Mouse (Mus musculus): ENCODE measurements around the gene 9430038I01Rik. TPM values are rescaled to one million over a fixed set of nuclear protein-coding genes. Genes with fewer than 3 reads are reported as not detected.
A peak's percentile ranks its signal among the peaks of the same experiment; 100 is the strongest.

9430038I01Rik gene
- polyA plus RNA-seq, 1 experiment from 2014 or later, result 23.1 TPM

DNA sequence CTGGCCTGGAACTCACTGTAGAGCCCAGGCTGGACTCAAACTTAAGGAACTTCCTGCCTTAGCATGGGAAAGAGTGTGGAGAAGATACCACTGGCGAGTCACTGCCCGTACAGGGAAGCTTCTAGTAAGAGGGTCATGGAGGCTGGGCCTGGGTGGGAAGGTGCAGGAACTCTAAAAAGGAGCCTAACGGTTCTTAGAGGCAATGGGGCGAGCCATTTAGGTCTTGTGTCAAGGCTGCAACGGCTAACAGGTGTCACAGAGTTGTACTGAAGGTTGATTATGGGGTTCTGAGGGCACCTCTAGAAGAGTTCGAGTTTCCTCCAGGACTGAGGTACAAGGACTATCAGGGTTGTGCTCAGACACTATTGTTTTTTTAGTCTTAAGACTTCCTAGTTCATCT lies 26.3 kb upstream of the 9430038I01Rik start:
- no peak for DNase-seq (ENCODE audit: low spot score)
- Histone ChIP-seq H3K9ac (ENCODE audit: low read depth, low read length) (no peak overlapping the region), H3K4me3 (replicated peaks; ENCODE audit: low read depth, low read length) (no peak overlapping the region), H3K27me3 (ENCODE audit: insufficient read depth, low read length) (no peaks in the 10 kb centered on the region), H3K4me1 (replicated peaks; ENCODE audit: insufficient read depth, low read length) (0 out of 2 replicates have a peak, but pooled peaks cover 5% of the 10 kb centered on the region), H3K36me3 (ENCODE audit: insufficient read depth, low read length) (no peaks in the 10 kb centered on the region), H3K27ac (0 out of 2 replicates have a peak overlapping the region, but pooled peaks have one; percentile 84), H3K4me2 (ENCODE audit: low read length) (peak overlapping the region; percentile 84; the same call in 1 of the 2 replicates), H3K9me3 (replicated peaks; ENCODE audit: low read length) (no peaks in the 10 kb centered on the region)
- ATAC-seq (replicated peaks; ENCODE audit: low FRiP score, low read depth), result no peak
- 61% methylated on average over 6 of the region's 6 CpGs for WGBS
- no peak for TF ChIP-seq CTCF (IDR thresholded peaks at IDR 0.05; ENCODE audit: low read depth)

DNA sequence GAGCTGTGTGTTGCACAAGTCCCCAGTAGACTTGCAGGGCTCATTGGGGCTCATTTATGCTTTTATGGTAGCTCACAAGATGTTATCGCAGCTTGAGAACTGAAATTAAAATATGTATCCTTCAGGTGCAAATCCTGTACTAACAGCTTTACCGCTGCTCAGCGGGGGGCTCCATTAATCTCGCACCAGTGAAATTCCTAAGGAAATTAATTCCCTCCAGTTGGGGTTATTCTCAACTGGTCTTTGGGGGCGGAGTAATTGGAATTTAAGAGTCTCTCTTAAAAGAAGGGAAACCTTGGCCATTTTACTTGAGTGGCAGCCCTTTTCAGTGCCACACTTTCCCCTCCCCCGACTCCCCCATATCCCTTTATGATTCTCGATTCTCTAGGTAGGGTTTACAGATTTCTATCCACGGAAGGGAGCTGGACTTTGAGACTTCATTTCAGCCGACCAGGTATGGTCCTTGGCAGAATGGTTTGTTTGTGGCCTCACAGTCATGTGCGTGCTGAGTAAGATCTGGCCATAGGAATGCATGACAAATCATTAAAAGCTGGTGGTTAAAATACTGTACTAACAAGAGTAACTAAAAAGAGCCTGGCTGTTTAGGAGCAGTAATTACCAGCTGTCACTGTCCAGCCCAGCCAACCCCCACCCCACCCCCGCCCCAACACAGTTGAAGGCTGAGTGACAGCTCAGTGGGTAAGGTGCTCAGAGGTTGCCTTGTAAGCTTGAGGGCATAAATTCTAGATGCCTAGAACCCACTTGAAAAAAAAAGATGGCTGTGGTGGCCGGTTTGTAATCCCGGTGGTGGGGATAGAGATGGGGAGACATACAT lies 21.4 kb upstream of the 9430038I01Rik start:
- ATAC-seq (replicated peaks; ENCODE audit: low FRiP score, low read depth) (peak; percentile 76), DNase-seq (ENCODE audit: low spot score) (peak; percentile 8)
- Histone ChIP-seq H3K36me3 (ENCODE audit: insufficient read depth, low read length) (no peaks in the 10 kb centered on the region), H3K27me3 (ENCODE audit: insufficient read depth, low read length) (no peaks in the 10 kb centered on the region), H3K4me2 (ENCODE audit: low read length) (no peak overlapping the region; the same call in 1 of the 2 replicates), H3K4me1 (replicated peaks; ENCODE audit: insufficient read depth, low read length) (no peaks in the 10 kb centered on the region), H3K4me3 (replicated peaks; ENCODE audit: low read depth, low read length) (no peak overlapping the region), H3K9ac (ENCODE audit: low read depth, low read length) (no peak overlapping the region), H3K27ac (0 out of 2 replicates have a peak overlapping the region, but pooled peaks have one; percentile 42), H3K9me3 (replicated peaks; ENCODE audit: low read length) (no peaks in the 10 kb centered on the region)
- 46% methylated on average over 13 of the region's 13 CpGs for WGBS
- TF ChIP-seq CTCF (IDR thresholded peaks at IDR 0.05; ENCODE audit: low read depth), result no peak

DNA sequence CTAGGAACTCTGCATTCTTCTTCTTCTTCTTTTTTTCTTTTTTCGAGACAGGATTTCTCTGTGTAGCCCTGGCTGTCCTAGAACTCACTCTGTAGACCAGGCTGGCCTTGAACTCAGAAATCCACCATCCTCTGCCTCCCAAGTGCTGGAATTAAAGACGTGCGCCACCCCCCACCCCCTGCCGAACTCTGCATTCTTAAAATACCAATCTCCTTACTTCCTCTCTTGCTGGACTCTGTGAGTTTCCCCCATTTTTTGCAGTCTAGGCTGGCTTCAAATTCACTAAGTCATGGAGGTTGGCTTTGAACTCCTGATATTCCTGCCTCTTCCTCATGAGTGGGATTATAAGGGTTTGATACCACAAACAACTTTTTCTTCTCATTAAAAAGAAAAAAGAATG lies 16.1 kb upstream of the 9430038I01Rik start:
- WGBS, result 61% methylated on average over 4 of the region's 4 CpGs

DNA sequence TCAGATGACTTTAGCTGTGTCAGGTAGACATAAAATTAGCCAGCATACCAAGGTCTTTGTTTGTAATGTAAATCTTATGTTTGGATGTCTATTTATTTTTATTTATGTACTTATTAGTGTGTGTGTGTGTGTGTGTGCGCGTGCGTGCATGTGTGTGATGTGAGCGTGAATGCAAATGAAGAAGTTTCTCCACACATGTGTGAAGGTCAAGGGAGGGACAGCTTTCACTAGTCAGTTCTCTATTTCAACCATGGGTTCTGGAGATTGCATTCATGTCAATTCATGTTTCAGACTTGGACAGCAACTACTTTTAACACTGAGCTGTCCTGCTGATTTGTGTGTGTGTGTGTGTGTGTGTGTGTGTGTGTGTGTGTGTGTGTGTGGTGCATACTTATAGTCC lies 10.7 kb upstream of the 9430038I01Rik start:
- H3K27me3 ChIP-seq (ENCODE audit: insufficient read depth, low read length), result no peaks in the 10 kb centered on the region
- 97% methylated on average over 4 of the region's 4 CpGs for WGBS
- no peak for TF ChIP-seq CTCF (IDR thresholded peaks at IDR 0.05; ENCODE audit: low read depth)
- DNase-seq (ENCODE audit: low spot score), result no peak
- H3K4me1 ChIP-seq (replicated peaks; ENCODE audit: insufficient read depth, low read length), result no peaks in the 10 kb centered on the region
- H3K27ac ChIP-seq, result no peak overlapping the region
- H3K4me2 ChIP-seq (ENCODE audit: low read length), result no peak overlapping the region
- no peaks in the 10 kb centered on the region for H3K36me3 ChIP-seq (ENCODE audit: insufficient read depth, low read length)
- H3K9me3 ChIP-seq (replicated peaks; ENCODE audit: low read length), result no peaks in the 10 kb centered on the region
- no peak for ATAC-seq (replicated peaks; ENCODE audit: low FRiP score, low read depth)
- no peak overlapping the region for H3K4me3 ChIP-seq (replicated peaks; ENCODE audit: low read depth, low read length)
- H3K9ac ChIP-seq (ENCODE audit: low read depth, low read length), result no peak overlapping the region

More for the DNA sequence above, 16.1 kb upstream of the 9430038I01Rik start:
- Histone ChIP-seq H3K9ac (ENCODE audit: low read depth, low read length) (no peak overlapping the region), H3K9me3 (replicated peaks; ENCODE audit: low read length) (no peaks in the 10 kb centered on the region), H3K36me3 (ENCODE audit: insufficient read depth, low read length) (no peaks in the 10 kb centered on the region), H3K4me3 (replicated peaks; ENCODE audit: low read depth, low read length) (no peak overlapping the region), H3K4me2 (ENCODE audit: low read length) (no peak overlapping the region), H3K4me1 (replicated peaks; ENCODE audit: insufficient read depth, low read length) (no peaks in the 10 kb centered on the region), H3K27me3 (ENCODE audit: insufficient read depth, low read length) (no peaks in the 10 kb centered on the region), H3K27ac (no peak overlapping the region)
- no peak for TF ChIP-seq CTCF (IDR thresholded peaks at IDR 0.05; ENCODE audit: low read depth)
- DNase-seq (ENCODE audit: low spot score), result no peak
- ATAC-seq (replicated peaks; ENCODE audit: low FRiP score, low read depth), result no peak

DNA sequence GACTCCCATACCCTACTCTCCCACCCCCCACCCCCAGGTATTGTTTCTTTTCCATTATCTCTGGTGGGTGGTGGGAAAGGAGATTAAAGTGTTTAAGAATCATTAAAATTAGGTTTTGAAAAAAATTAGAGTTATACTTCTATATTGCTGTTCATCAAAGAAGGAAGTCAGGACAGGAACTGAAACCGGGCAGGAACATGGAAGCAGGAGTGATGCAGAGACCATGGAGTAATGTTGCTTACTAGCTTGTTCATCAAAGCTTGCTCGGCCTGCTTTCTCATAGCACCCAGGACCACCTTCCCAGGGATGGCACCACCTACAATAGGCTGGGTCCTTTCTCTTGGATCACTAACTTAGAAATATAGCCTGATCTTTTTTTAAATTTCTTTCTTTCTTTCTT lies 10.0 kb upstream of the 9430038I01Rik start:
- no peak for TF ChIP-seq CTCF (IDR thresholded peaks at IDR 0.05; ENCODE audit: low read depth)
- no peak overlapping the region for H3K27ac ChIP-seq
- ATAC-seq (replicated peaks; ENCODE audit: low FRiP score, low read depth), result no peak
- no peaks in the 10 kb centered on the region for H3K27me3 ChIP-seq (ENCODE audit: insufficient read depth, low read length)
- H3K36me3 ChIP-seq (ENCODE audit: insufficient read depth, low read length), result no peaks in the 10 kb centered on the region
- H3K9ac ChIP-seq (ENCODE audit: low read depth, low read length), result no peak overlapping the region
- H3K4me1 ChIP-seq (replicated peaks; ENCODE audit: insufficient read depth, low read length), result no peaks in the 10 kb centered on the region
- no peaks in the 10 kb centered on the region for H3K9me3 ChIP-seq (replicated peaks; ENCODE audit: low read length)
- 86% methylated on average over 2 of the region's 2 CpGs for WGBS
- H3K4me3 ChIP-seq (replicated peaks; ENCODE audit: low read depth, low read length), result no peak overlapping the region
- H3K4me2 ChIP-seq (ENCODE audit: low read length), result no peak overlapping the region
- no peak for DNase-seq (ENCODE audit: low spot score)

DNA sequence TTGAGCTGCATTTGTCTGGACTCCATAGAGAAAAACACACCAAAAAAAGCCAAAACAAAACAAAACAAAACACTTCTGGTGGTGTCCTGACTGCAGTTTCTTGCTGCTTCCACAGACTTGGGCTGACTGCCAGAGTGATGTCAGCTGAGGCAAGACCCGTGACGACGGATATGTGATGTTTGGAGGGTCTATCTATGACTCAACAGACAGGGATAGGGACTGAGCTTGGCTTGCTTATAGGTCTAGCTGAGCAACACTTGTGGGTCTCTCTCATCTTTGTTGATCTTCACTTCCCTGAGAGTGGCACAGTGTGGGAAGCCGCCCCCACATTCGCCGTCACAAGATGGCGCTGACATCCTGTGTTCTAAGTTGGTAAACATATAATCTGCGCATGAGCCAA lies 4.1 kb upstream of the 9430038I01Rik start:
- Histone ChIP-seq H3K27me3 (ENCODE audit: insufficient read depth, low read length) (no peaks in the 10 kb centered on the region), H3K9me3 (replicated peaks; ENCODE audit: low read length) (no peaks in the 10 kb centered on the region), H3K4me1 (replicated peaks; ENCODE audit: insufficient read depth, low read length) (no peaks in the 10 kb centered on the region), H3K4me2 (ENCODE audit: low read length) (no peak overlapping the region), H3K4me3 (replicated peaks; ENCODE audit: low read depth, low read length) (no peak overlapping the region), H3K9ac (ENCODE audit: low read depth, low read length) (no peak overlapping the region), H3K36me3 (ENCODE audit: insufficient read depth, low read length) (no peaks in the 10 kb centered on the region), H3K27ac (no peak overlapping the region)
- TF ChIP-seq CTCF (IDR thresholded peaks at IDR 0.05; ENCODE audit: low read depth), result no peak
- ATAC-seq (replicated peaks; ENCODE audit: low FRiP score, low read depth), result no peak
- WGBS, result 78% methylated on average over 7 of the region's 8 CpGs
- no peak for DNase-seq (ENCODE audit: low spot score)

Data from kidney, postnatal 0 days (tissue).